Mouse (Mus musculus) thymus, adult 2 months (tissue): ENCODE measurements at regions not wholly inside any gene's neighbourhood (a gene's known extent, or its start where the extent isn't known, plus 50 kb on each side); places are given as distances from the start of the nearest gene placed in this dataset.

ENCODE experiments used
- CTCF ChIP-seq: fragments of 200-500 bp; IDR thresholded peaks from 2 replicates; pipeline ENCODE4 v1.5.1; 2012; ENCODE audit warnings: mild to moderate bottlenecking, control low read depth, low read length, moderate library complexity, borderline replicate concordance; ENCODE audit not compliant: control insufficient read depth, poor library complexity, insufficient read depth; ENCODE audit errors: extremely low read depth
- POLR2A ChIP-seq: fragments of 200-500 bp; IDR thresholded peaks from 2 replicates; pipeline ENCODE4 v1.6.1; 2012; ENCODE audit warnings: mild to moderate bottlenecking, low read length, control low read depth, moderate library complexity; ENCODE audit not compliant: control insufficient read depth, poor library complexity, insufficient read depth; ENCODE audit errors: extremely low read depth

DNA sequence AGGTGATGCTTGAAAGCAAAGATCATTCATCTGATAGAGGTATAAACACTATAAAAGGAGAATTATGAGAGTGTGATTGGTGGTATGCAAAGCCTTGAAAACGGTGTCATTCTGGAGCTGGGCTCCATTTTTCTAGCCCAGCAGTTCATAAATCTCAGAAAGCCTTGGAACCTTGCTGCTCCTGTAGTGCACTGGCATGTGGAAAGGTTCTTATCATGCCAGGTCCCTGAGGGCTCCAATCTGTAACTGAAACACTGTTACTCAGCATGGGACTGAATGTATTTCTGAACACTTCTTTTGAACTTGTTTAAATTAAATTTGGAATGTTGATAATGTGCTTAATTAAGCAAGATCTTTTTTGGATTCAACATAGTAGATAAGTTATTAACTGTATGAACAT lies 352.0 kb upstream of the Ngly1 start:
- TF ChIP-seq POLR2A (no peak), CTCF (no peak)
